Mouse (Mus musculus): ENCODE data around the gene Il17ra.
A peak's percentile ranks its signal among the peaks of the same experiment; 100 is the strongest.

Gene Il17ra

GRCm38 (mm10) chr6:120463086-120463871, at the start of gene Il17ra:
Il17ra (plus strand) TSS chr6:120463247.
- peak; percentile 82 to 88 for DNase-seq (ENCODE audit: low spot score in 2 of 2)

GRCm38 (mm10) chr6:120438161-120438560, 24.9 kb upstream of the Il17ra start:
- DNase-seq (ENCODE audit: low spot score in 2 of 2): no peak

GRCm38 (mm10) chr6:120442171-120442749, 20.8 kb upstream of the Il17ra start:
- DNase-seq (ENCODE audit: low spot score in 2 of 2): no peak

DNA sequence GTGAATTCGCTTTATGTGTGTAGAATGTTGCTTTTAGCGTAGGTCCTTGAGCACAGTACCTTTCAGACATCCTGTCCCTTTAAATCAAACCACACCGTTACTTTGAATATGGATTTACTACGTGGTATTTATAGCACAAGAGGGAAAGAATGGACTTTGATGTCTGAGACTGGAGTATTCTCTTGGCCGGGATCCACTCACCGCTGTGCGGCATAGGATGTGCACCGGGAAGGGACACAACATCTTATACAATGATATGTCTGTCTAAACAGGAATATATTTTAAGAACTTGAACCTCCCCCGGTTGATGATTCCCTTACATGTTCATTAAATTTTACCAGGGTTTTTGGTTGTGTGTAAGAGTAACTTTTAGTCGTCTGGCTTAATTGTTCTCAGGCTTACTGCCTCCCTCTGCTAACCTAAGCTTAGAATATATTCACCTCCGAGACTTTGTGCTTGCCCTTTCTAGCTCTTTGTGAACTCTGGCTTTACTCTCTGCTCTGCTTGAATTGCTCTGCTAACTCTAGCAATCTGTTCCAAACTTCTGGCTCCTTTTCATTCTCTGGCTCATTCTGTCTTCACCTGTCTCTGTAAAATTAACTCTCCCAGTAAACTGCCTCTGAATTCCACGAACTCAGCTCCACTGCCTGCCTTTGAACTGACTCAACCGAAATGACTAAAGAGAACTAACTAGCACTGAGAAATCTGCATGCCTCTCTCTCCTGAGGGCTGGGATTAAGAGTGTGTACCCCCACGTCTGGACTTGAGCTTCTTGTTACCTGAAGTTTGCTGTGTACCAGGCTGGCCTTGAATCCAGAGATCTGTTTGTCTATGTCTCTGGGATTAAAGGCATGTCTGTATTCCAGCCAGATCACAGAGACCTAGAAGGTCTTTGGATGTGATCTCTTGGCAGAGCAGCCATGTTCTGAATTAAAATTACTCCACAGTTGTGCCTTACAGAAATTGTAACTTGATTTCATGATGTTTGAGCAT, 19.4 kb upstream of the Il17ra start:
- no peak for DNase-seq (ENCODE audit: low spot score in 2 of 2)

GRCm38 (mm10) chr6:120450208-120450607, 12.8 kb upstream of the Il17ra start:
- DNase-seq (ENCODE audit: low spot score in 2 of 2): no peak

- DNase-seq (ENCODE audit: low spot score in 2 of 2): no peak
Observed at GRCm38 (mm10) chr6:120452384-120453102, 10.5 kb upstream of the Il17ra start.

- DNase-seq (ENCODE audit: low spot score in 2 of 2): no peak
Observed at GRCm38 (mm10) chr6:120453103-120453445, 10.0 kb upstream of the Il17ra start.

DNA sequence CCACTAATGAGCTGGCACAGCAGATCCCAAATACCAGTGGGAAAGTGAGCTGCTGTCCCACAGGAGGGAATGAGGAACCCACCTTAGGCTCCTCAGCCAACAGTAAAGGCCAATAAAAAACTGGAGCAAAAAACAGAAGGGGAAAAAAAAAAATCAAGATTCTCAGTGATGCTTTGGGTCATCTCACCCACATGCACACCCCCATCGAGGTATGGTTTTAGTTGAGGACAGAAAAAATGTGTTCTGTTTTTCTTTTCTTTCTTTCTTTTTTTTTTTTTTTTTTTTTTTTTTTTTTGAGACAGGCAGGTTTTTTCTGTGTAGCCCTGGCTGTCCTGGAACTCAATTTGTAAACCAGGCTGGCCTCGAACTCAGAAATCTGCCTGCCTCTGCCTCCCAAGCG, 9.5 kb upstream of the Il17ra start:
- no peak for DNase-seq (ENCODE audit: low spot score in 2 of 2)

GRCm38 (mm10) chr6:120454627-120455077, 8.4 kb upstream of the Il17ra start:
- DNase-seq (ENCODE audit: low spot score in 2 of 2): no peak

- DNase-seq (ENCODE audit: low spot score in 2 of 2): no peak
Observed at GRCm38 (mm10) chr6:120457074-120457473, 6.0 kb upstream of the Il17ra start.

GRCm38 (mm10) chr6:120457751-120458150, 5.3 kb upstream of the Il17ra start:
- DNase-seq (ENCODE audit: low spot score in 2 of 2): no peak

GRCm38 (mm10) chr6:120461217-120461616, 1.8 kb upstream of the Il17ra start:
- no peak for DNase-seq (ENCODE audit: low spot score in 2 of 2)

DNA sequence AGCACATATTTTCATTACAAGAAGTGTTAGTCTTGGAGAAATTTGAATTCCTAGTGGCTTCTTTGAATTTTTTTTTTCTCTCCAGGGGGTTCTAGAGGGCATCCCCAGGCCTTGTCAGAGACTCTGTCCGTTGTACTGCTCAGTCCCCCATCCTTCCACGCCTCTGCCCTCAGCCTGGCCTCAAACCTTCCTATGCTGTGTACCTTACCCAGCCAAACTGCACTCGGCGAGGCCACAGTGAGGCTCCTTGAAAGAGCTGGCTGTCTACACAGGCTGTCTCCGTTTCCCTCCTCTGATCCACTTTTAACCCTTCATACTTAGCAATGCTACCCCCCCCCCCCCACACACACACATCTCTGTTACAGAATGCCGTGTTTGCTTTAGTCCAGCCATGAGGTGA, 796 bp upstream of the Il17ra start:
- DNase-seq (ENCODE audit: low spot score in 2 of 2): no peak

DNA sequence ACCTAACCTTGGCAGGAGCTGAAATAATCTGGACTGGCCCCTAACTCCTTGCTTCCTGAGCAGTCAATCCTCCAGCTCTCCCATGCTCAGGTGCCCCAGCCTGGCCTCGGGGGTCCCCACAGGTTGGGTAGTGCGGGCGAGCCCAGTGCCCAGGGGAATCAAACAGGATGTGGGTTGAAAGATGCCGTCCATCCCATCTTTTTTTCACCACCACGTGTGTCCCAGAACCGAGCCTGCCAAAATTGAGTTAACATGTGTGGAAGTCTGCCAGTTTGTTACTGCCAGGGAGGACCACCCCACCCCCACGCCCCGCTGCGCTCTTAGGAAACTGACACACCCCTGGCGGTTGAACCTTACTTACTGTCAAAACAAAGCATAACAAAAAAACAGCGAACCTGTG, 837 bp downstream of the Il17ra start:
- no peak for DNase-seq (ENCODE audit: low spot score in 2 of 2)

DNA sequence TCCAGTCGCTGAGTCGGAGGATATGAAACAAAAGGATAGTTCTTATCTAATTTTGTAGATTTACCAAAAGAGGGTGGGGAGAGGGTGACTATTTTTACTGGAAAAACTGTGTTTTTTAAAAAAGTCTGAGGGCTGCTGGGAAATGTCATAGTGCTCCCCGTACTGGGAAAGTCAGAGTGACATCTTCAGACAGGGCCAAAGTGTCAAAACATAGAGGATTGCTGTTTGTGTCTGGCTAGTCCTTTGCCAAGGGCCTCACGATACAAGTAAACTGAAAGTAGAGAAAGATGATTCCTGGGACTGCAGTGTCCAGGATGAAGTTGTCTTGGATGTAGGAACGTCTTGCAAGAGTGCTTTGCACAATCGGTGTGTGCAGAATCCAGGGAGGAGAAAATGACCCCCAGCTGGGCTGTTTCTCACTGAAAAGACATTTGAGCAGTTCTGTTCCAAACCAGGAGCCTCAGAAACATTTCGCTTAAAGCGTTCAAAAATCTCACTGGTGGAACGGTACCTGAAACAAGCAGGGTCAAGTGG, 1.4 kb downstream of the Il17ra start:
- no peak for DNase-seq (ENCODE audit: low spot score in 2 of 2)

- no peak for DNase-seq (ENCODE audit: low spot score in 2 of 2)
Observed at GRCm38 (mm10) chr6:120465393-120465792, 2.3 kb downstream of the Il17ra start.

DNA sequence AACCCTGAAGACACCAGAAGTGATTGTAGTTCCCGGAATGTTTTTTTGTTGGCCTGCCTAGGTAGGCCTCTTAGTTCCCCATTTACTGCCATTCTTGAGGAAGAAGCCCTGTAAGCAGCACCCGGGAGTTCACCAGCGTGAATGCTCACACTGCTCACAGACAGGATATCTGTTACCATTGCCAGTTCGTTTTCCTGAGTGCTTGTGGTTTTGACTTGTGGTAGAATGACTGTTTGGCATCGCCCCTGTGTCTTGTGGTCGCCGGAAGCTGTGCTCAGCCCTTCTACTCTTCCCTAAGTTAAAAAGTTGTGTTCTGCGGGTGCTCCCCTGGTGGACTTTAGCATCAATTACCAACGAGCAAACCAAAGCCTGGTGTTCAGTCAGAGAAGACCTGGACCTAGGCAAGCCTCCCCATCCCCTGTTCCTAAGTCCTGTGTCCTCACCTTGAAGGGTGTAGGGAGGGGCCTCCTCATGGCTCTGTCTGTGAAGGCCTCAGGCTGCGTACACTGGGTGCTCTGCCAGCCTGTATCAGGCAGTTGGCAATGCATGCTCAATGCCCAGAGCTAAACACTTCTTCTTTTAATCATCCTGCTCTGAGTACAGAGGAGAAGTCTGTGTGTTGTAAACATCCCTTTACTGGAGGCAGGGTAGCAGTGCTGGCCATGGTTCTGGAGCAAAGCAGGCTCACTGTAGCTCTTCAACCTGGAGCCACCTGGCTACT, 3.7 kb downstream of the Il17ra start:
- DNase-seq (ENCODE audit: low spot score in 2 of 2): no peak

DNA sequence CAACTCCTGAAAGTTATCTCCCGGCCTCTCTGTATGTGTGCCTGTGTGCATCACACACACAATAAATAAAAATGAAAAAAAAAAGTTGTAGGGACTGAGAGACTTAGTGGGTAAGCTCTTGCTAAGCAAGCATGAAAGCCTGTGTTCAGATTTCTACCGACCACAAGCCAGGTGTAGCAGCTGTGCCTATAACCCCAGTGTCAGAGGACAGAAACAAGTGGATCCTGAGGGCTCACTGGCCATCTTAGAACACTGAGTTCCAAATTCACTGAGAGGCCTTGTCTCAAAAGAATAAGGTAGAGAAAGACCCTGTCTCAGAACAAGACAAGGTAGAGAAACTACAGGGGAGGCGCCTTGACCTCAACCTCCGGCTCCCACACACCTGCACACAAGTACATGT, 5.2 kb downstream of the Il17ra start:
- DNase-seq (ENCODE audit: low spot score in 2 of 2): no peak

GRCm38 (mm10) chr6:120469268-120469667, 6.2 kb downstream of the Il17ra start:
- DNase-seq (ENCODE audit: low spot score in 2 of 2): no peak

DNA sequence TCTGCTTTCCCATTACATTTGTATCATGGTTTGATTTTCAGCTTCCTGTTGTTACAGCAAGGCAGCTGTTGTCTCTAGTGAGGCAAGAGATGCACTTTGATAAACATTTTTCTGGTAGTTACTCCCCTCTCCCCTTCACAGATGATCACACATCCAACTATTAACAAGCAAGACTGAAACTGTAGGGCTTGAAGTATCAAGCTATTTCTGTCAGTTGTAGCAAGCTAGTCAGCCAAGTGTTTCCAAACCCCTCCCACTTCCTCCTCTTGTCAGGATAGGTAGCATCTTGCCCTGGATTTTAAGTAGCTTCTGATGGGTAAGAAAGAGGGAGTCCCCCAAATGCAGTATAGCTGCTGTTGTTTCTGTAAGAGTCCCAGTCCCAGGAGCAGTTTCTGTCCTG, 6.7 kb downstream of the Il17ra start:
- DNase-seq (ENCODE audit: low spot score in 2 of 2): no peak

GRCm38 (mm10) chr6:120470666-120471065, 7.6 kb downstream of the Il17ra start:
- DNase-seq (ENCODE audit: low spot score in 2 of 2): no peak

All from urinary bladder, adult 18-20 months (tissue).